Mouse (Mus musculus): Measurements from ENCODE around the gene Dgcr6.

- TF ChIP-seq EP300 (optimal IDR thresholded peaks at IDR 0.05), result no peak
- no peak for TF ChIP-seq CTCF (IDR thresholded peaks at IDR 0.05; ENCODE audit: low read depth)
Observed at GRCm38 (mm10) chr16:18075201-18075600, 22.5 kb downstream of the Dgcr6 start.
